Mouse (Mus musculus): ENCODE measurements around the gene Adap1.

Adap1 gene

DNA sequence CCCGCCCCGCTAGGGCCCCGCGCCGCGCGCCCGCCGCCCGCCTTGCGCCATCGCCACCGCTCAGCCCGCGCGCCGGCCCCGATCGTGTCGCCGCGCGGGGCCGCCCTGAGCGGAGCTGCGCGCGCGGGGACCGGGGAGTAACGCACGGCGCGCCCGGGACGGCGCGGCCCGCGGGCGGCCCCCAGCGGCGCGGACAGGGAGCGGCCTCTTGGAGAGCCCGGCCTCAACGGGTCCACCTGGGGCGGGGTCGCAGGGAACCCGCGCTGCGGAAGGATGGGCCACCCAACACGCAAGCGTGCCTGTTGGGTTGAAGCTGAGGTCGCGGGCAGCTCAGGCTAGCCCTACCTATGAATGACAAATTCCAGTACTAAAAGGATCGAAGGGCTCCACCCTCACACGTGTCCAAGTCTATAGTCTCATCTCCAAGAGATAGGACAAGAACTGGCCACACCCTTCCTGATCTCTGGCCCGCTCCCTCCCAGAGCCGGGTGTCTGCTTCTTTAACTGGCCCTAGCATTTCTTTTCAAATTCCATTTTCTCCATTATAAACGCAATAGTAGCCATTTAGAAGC is at the start of gene Adap1:
Adap1 (minus strand) TSS at position 228 of the 572 bp plus-strand sequence.
- peak; percentile 80 for DNase-seq

DNA sequence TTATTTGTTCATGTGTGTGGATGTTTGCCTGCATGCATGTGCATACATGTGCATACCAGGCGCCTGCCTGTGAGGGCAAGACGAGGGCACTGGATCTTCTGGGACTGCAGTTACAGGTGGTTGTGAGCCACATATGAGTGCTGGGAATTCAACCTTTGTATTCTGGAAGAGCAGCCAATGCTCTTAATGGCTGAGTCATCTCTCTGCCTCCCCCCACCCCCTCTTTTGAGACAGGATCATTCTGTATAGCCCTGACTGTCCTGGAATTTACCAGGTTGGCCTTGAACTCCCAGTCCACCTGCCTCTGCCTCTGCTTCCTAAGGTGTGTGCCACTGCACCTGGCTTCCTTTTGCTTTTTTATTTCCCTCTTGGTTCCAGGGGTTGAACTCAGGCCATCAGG is 49.4 kb upstream of the Adap1 start:
- no peak for DNase-seq

DNA sequence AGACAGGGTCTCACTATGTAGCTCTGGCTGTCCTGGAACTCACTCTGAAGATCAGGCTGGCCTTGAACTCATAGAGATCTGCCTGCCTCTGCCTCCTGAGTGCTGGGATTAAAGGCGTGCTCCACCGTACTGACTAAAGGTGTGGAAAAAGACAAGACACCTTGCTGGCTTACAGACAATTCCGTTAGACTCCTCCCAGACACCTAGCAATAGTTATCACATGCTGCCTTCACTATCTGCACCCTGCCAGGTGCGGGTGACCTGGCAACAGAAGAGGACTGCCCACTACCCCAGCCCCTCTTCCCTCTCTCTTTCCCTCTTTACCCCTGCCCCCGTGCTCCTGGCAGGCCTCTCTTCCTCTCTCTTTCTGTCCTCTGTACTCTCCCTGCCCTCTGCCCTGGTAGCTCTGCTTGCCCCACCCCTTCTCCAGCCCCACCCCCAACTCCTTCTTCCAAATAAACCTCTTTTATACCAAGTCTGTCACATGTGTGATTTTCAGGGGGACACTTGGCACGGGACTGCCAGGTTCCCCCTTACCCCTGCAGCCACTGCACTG is 48.5 kb upstream of the Adap1 start:
- DNase-seq, result no peak

DNA sequence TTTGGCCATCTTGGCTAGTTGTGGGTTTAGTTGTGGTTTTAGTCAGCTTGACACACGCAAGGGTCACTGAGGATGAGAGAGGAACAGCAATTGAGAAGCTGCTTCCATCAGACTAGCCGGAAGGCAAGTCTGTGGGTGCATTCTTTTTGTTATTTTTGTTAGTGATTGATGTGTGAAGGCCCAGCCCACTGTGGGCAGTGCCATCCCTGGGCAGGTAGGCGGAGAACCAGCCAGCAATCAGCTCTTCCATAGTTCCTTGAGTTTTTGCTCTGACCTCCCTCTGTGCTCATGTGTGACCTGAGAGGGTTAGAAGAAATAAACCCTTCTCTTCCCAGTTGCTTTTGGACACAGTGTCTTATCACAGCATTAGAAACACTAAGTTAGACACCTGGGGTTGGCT is 47.7 kb upstream of the Adap1 start:
- DNase-seq, result no peak

DNA sequence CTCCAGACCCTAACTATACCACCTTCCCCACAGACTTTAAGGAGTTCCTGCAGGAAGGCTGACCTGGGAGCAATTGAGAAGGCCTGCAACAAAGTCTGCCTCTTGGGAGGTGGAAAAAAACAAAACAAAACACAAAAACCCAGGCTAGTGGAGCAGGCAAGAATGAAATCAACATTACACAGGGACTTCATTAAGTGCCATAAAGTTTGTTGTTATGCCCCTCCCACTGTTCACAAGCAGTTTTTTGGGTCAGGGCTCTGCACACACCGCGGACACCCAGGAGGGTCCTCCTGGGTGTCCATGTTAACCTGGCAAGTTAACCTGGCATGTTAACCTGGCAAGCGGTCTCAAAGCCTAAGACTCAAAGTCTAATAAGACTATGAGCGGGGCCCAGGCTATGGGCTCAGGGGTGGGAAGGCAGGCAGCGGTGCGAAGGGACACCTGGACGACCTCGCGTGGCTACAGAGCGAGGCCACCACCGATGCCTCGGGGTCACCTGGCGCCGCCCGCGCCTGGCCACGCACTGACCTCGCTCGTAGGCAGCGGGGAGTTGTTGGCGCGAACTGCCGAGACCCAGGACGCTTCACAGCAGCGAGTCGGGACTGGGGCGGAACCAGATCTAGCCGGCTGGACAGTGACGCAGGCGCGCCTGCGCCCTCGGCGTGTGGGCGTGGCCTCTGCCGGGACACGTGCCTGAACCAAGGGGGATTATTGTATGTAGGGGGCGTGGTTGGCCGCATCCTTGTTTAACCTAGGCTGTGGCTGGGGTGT is 46.4 kb upstream of the Adap1 start:
- peak; percentile 89 for DNase-seq

DNA sequence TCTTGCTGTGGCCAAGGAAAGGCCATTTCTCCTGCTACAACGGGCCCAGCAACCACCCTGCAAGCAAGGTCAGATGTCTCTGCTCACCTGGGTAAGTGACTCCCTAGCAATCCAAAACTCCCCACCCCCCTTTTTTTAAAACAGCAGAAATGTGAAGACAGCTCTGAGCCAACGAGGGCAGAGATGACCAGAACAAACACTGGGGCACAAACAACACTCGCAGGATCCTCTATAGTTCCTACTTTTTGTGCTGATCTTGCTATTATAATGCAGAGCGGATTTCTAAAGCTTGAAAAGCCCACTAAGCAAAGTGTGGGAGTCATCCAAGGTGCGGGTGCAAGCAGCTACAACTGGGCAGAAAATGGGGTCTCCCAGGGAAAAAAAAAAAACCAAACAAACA is 45.7 kb upstream of the Adap1 start:
- no peak for DNase-seq

DNA sequence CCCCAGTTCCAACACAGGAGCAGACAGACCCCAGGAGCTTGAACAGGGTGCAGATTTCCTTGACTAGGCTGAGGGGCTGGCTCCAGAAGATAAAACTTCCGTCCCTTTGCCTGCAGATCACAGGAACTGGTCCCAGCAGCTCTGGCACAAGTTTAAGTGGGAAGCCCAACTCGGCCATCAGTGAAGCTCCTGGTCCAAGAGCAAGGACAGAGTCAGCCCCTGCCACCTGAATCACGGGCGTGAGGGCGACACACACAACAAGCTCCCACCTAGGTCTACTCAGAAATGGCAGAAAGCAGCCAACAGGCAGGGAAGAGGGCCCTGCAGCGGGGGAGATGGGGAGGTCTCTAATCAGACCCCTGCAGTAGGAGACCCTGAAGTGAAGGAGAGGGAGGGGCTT is 44.9 kb upstream of the Adap1 start:
- no peak for DNase-seq

DNA sequence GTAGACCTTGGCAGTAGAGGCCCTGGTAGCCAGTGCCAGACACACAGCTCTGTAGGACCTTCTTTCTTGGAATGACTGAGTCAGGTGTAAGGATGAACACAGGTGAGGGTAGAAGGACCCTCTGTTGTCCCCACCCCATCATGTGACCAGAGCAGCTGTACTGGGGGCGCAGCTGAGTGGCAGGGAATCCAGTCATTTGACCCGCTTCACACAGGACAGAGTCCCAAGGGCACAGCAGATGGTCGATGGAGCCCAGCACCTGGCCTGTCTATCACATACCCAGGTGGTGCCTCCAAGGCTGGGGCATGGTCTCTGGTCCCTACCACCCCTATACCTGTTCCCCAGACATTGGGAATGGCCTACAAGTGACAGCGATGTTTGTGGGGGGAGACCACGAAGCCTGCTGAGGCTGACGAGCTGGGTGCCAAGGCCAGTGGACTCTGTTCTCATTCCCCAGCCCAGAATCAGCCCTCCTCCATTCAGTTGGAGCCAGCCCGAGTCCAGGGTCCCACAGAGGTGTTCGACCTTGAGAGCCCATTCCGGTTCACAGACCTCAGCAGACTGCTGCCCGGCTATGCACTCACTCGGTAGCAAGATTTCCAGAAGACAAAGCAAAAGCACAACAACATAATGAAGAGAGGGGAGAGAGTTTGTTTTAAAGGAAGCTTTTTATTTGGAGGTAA is 43.4 kb upstream of the Adap1 start:
- no peak for DNase-seq

DNA sequence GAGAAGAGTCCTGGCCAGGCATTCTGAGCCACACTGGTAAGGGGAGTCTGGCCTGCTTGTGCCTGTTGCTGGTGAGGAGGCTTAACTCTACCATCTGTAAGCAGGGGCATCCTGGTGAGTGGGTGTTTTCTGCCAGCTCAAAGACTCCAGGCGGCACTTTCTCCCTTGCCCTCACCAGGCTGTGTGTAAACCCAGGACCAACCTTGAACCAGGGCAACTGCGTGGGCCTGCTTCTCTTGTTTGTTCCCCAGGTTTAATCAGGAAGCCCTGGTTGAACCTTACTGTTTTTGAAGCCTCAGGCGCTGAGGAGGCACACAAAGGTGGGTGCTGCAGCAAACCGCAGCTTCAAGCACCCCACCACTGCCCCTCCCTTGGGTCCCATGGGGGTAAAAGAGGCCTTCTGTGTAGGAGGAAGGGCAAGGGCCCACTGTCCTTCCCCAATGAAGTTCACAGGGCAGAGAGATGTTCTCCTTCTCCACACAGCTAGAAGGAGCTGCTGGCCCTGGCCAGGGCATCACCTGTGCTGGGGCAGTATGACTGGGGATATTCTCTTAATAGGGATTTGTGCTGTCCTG is 42.5 kb upstream of the Adap1 start:
- DNase-seq, result no peak

DNA sequence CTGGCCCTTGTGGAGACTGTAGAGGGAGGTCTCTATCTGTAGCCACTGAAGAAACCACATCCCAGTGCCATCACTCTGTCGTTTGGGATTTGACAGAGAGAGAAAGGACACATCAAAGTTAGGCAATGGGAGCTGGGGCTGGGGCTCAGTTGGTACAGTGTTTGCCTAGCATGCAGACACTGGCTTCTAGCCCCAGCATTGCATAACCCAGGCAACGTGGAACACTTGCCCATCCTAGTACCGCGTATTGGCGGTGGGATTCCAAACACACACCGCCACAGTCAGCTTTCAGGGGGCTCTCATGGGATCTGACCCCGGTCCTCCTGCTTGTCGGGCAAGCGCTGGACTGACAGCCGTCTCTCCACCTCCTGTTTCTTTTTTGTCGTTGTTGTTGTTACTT is 41.1 kb upstream of the Adap1 start:
- DNase-seq, result no peak

DNA sequence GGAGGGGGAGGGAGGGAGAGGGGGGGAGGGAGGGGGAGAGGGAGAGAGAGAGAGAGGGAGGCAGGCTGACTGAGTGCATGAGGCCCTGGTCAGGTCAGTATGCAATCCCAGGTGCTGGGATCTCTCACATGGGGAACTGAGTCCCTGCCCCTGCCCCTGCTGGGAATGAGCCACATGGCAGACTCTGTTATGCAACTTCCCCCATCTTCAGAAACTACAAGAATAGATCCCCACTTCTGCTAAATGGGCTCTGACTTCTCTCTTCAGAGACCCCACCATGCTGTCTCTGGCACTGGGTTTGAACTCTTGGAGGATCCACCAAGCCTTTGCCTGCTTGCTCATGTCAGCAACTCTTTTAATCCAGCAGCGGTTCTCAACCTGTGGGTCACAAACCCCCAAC is 40.4 kb upstream of the Adap1 start:
- no peak for DNase-seq

DNA sequence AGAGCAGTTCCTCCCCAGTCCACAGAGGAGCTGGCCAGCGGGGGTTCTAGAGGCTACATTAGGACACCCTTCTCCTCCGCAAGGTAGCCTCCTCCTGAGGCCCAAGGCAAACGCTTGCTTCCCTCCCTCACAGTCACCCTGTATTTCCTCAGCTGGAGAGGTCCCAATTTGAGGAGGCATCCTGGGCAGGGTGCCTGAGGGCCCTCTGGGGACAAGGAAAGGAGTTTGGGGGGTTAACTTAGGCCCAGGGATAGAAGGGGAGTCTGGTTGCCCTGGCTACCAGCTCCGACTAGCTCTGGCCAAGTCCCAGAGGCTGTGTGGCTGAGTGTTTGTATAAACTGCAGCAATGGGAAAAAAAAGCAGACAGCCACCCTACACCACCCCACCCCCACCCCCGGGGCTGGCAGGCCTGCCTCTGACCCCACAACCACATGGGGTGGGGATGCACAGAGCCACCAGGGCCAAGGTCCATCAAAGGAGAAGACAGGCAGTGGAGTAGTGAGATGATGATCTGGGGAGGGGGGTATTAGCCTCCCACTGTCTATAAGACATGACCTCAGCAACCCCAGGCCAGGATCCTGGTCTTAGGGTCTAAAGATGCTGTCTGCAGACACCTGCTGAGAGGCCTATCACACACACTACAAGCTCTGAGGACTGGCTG is 39.6 kb upstream of the Adap1 start:
- DNase-seq, result no peak

DNA sequence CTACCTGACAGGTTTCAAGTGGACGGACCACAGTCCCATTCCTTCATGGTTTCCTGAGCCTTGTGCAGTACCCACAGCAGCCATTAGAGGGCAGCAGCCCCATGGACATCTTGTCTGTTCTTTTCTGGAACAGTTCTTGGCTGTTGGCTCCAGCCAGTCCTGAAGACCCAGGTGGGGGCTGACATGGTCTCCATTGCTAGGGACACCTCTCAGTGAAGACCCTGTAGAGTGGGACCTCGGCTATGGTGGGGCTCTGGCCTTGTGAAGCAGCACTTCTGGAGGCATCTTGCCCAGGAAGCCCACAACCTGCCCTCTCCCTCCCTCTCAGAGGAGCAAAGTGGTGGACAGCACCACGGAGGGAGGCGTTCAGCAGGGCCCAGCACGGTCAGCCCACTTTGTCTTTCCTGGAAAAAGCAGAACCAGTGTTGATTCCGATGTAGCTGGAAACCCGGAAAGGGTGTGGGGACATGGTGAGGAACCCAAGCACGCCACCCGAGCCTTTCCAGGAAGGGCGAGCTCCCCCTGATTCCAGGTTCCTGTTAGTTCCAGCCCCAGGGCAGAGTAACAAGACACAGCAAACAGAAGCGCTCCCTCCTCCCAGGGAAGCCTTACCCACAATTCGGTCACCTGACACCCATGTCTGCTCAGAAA is 39.0 kb upstream of the Adap1 start:
- DNase-seq, result peak; percentile 84

DNA sequence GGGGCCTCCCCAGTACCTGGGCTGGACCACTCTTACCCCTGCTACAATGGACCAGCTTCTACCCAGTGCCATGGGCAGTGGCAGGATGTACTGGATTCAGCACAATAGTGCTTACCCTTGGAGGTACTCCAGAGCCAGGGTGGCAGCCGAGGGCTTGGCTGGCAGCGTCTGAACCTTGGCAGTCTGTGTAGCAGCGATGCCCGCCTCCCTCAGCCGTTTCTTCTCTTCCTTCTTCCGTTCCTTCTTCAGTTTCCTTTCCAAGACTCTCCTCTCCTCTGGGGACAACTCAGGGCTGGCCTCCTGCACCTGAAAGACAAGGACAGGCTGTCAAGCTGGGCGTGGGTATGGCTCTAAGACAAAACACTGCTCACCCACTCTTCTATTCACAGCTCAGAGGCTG is 38.4 kb upstream of the Adap1 start:
- DNase-seq, result no peak

DNA sequence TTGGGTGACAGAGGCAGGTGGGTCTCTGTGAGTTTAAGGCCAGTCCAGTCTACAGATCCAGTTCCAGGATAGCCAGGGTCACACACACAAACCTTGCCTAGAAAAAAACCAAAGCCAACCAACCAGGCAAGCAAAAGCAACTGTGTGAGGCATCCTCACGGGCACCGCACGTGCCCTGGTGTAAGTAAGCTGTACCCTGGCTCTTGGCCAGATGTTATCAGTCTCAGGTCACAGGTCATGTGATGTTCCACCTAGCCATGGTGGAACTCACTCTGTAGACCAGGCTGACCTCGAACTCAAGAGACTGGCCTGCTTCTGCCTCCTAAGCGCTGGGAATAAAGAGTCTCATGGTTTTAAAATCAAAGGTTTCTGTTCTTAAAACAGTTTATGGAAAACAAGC is 33.8 kb upstream of the Adap1 start:
- DNase-seq, result no peak

DNA sequence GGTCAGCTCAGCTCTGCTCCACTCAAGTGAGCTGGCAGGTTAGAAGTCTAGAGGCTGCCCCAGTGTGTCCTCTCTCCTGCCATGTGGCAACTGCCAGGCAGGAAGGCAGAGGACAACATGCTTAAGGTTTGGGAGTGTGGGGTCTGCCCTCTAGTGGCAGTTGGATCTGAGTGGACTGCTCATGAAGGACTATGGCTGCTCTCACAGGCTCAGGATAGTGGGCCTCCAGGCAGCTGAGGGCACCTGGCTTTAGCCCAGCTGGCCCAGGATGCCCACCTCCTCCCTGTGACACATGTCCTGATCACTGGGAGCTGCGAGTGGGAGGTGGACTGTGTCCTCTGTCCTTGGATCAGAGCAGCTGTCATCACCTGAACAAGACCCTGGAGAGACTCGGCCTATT is 33.2 kb upstream of the Adap1 start:
- no peak for DNase-seq

DNA sequence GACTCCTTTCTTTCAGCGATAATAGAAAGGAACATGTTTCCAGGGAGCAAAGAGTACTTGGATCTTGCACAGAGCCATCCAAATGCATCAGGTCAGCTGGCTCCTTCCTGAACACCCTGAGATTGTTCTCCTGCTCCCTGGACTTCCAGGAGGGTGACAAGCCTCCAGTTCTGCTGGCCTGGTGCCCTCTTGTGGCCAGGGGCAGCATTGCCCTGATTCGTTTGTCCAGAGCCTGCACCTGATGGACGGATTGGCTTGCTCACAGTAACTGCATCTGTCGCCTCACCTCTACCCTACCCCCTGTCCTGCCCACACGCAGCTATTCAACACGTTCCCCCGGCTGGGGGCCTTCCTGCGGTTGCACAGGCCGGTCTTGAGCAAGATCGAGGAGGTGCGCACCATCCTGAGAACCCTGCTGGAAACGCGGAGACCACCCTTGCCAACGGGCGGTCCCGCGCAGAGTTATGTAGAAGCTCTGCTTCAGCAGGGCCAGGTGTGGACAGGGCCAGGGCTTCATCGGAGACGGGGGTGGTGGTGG is 29.9 kb upstream of the Adap1 start:
- peak; percentile 85 for DNase-seq

DNA sequence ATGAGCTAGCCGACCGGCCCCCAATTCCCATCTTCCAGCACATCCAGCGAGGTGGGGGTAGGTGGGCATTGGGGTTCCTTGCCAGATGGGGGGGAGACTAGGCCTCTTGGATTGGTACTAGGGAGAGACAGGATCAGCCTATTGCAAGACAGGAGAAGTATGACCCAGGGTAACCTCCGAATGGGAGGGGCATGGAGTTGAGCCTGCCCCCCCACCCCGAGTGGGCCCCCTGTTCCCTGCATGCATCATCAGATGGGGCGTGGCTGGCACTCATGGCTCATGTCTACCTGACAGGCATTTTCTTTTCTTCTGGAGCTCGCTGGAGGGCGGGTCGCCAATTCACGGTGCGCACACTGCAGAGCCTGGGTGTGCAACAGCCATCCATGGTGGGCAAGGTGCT is 28.5 kb upstream of the Adap1 start:
- no peak for DNase-seq

DNA sequence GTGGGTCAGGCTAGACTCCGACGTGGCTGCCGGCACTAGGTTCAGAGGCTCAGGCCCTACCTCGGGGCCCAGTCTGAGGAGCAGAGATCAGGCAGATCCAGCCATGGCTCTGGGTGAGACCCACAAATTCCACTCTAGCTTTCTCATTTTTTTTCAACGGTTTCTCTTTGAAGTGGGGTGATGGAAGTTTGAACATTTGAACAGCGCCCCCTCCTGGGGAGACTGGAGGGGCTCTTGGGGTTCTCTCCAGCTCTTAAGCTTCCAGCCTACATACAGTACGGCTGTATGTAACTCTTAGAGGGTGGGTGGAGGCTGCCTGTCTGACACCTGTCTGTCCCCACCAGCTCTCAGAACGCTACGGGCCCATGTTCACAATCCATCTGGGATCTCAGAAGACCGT is 28.1 kb upstream of the Adap1 start:
- DNase-seq, result no peak

DNA sequence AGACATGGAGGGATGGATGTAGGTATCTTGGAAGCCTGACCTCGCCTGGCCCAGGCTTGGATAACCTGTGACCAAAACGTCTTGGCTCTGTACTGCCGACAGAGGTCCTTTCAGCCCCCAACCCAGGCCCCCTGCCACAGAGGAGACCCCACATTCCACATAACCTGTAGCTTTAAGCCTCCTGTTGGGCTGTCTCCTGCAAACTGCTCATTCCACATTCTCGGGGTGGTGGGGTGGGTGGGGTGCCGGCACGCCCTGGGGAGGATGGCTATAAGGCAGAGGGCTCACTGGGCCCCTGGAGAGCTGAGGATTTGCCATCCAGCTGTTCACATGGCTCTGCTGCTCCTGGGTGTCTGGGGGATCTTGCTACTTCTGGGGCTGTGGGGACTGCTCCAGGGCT is 26.9 kb upstream of the Adap1 start, which contains the start of gene Cyp2w1:
Cyp2w1 (plus strand) TSS at position 301 of the 400 bp plus-strand sequence.
- no peak for DNase-seq

DNA sequence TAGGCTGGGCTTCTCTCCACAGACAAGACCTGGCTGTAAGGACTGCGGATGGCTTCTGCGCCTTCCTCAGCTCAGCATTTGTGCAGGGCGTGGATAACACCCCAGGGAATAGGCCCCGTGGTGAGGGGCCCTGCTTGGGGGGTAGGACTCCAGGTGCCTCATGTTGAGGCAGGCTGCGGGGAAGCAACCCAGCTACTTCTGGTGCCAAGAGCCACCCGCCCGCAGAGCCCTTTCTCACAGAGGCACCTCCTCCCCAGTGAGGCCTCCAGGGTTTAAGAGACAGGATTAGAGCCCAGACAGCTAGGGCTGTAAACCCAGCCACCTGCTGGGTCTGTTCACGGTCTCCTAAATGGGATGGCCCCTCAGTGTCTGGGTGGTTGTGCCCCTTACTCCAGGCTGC is 26.2 kb upstream of the Adap1 start:
- DNase-seq, result no peak

DNA sequence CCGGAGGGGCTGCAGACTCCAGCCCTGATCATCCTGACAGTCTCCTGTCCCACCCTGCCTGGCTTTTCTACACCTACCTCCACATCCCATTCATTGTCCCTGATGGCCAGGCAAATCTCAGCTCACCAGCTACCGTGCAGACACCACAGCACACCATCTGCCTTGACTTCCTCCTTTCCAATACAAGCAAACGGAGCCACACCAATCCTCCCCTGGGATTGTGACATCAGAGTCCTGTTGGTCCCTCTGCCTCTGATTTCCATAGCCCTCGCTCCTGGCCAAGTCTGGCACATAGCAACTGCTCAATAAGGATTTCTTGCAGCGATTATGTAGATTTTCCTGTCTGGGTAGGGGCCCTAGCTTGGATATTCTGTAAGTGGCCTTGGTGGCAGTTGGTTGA is 25.7 kb upstream of the Adap1 start, which contains the start of gene Cox19:
Cox19 (minus strand) TSS at position 285 of the 400 bp plus-strand sequence.
- no peak for DNase-seq

Measured in cerebellum, adult 9-11 months (tissue).